Mouse (Mus musculus) cortical plate, adult 2 months (tissue): ENCODE data around the gene Tbc1d7.

ENCODE experiments used
- CTCF ChIP-seq: fragments of 200-500 bp; IDR thresholded peaks from 2 replicates; pipeline ENCODE4 v1.5.1; 2011; ENCODE audit warnings: mild to moderate bottlenecking, control low read depth, low read length; ENCODE audit not compliant: insufficient read depth; ENCODE audit errors: extremely low read depth
- POLR2A ChIP-seq: fragments of 200-500 bp; IDR thresholded peaks from 2 replicates; pipeline ENCODE4 v1.6.1; 2011; ENCODE audit warnings: mild to moderate bottlenecking, low read length, control low read depth; ENCODE audit not compliant: insufficient read depth; ENCODE audit errors: extremely low read depth

GRCm38 (mm10) chr13:43187736-43188135 lies 16.4 kb upstream of the Tbc1d7 start:
- TF ChIP-seq CTCF: no peak
- TF ChIP-seq POLR2A: no peak
